Mouse (Mus musculus) E14TG2a.4 (cell line): ENCODE measurements at regions not wholly inside any gene's neighbourhood (a gene's known extent, or its start where the extent isn't known, plus 50 kb on each side); places are given as distances from the start of the nearest gene placed in this dataset.

Experiments
- CTCF ChIP-seq: conservative IDR thresholded peaks from 2 replicates; pipeline ENCODE4 v1.5.1; 2014; ENCODE audit warnings: low read length
- NANOG ChIP-seq: IDR thresholded peaks from 2 replicates; pipeline ENCODE4 v1.6.1; 2014; ENCODE audit warnings: borderline replicate concordance, low read length, mixed read lengths
- POU5F1 ChIP-seq: IDR thresholded peaks from 2 replicates; pipeline ENCODE4 v1.6.1; 2014; ENCODE audit warnings: low read length, borderline replicate concordance

GRCm38 (mm10) chr2:82538958-82539357, 404.5 kb upstream of the Fsip2 start:
- no peak for TF ChIP-seq CTCF
- TF ChIP-seq NANOG = no peak
- no peak for TF ChIP-seq POU5F1
